Mouse (Mus musculus) hindlimb bud, embryonic 11.5 days (tissue): ENCODE results near the gene Scamp2.

Experiments
- DNase-seq: peaks from one replicate; pipeline ENCODE4 v3.0.0-alpha.2; 2012; ENCODE audit warnings: low read depth, low spot score; ENCODE audit errors: extremely low spot score

Scamp2 gene

DNA sequence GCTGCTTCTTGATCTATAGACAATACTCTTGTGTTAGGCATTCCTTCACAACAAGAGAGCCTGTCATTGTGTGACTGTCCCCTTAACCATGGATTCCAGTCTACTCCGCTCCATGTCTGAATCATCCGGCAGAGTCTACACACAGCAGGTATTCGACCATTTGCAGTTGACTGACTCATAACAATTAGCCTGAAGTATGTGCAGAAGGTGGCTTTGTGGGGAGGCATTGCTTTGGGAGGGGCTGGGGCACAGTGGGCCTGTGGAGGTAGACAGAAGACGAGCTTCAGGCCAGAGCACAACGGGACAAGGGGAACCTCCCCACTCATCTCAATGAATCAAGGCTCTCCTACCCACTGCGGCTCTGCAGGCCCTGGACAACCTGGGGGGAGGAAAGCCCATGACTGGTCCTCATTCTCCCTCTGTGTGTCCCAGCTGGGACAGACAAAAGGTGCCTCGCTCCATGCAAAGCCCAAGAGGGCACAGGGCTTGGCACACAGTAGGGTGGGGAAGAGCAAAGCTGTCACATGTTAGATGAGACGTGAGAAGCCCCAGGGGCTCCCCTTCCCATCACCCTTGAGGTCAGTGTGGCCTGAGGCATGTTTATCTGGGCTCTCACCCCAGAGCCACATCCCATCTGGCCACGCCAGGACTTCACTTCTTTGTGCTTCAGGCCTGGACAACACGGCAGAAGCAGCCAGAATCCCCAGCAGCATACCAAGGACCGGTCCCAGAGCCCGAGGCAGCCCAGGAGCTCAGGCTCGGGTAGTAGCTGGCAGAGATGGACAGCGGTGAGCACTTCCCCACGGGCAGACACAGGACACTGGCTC, 65.1 kb downstream of the Scamp2 start:
- DNase-seq, result no peak

DNA sequence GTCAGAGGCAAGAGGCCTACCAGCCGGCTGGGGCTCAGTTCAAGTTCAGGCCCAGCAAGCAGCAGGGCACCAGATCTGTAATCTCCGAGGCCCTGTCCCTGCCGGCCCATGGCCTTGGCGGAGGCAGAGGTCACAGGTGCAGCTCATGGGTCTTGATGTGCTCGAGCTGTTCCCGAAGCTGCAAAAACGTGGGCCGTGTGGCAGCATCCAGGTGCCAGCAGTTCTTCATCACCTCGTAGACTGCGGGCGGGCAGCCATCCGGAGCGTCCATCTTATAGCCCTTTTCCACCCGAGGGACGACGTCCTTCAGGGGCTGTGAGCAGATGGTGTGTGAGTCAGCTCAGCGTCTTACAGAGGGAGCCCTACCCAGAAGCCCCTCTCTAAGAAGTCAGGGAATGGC, 66.4 kb downstream of the Scamp2 start:
- DNase-seq, result no peak

GRCm38 (mm10) chr9:57627892-57628291, 67.1 kb downstream of the Scamp2 start:
- DNase-seq, result no peak

DNA sequence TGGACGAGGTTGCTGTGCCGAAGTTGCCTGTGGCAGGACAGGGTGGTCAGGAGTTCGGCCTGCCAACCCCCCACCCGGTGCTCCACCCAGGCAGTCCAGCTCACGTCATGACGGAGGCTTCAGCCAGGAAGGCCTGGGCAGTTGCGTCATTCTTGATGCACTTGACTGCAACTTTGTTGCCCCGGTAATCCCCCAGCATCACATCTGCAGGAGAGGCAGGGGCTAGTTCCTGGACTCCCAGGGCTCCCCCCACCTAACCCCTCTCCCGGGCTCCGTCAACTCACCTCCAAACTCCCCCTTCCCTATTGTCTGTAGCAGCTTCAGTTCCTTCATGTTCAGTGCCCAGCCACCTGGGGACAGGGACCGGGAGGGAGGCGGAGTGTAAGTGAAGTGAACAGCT, 68.0 kb downstream of the Scamp2 start:
- DNase-seq, result no peak

- no peak for DNase-seq
Measured at GRCm38 (mm10) chr9:57629118-57629874, 68.6 kb downstream of the Scamp2 start.

DNA sequence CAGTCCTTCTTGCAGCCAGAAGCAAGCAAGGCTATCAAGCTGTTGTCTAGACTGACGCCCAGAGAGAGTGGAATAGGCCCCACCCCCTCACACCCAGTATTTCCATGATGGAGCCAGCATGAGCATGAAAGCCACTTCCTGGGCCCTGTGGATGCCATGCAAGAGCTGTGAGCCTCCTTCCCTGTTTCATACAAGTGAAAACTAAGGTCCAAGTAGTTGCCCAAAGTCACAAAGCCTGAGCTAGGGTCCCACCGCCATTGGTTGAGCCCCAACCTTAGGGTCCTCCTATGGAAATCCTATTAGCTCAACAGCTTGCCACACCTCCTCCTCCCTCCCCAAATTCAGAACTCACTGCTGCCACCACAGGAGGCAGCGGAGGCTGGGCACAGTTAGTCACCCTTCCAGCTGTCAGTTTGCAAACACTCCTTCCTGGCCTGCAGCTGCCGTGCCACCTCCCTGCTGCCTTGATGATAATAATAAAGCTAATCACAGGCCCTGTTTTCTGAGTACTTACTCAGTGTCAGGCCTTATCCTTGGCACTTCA, 72.8 kb downstream of the Scamp2 start:
- DNase-seq, result no peak

DNA sequence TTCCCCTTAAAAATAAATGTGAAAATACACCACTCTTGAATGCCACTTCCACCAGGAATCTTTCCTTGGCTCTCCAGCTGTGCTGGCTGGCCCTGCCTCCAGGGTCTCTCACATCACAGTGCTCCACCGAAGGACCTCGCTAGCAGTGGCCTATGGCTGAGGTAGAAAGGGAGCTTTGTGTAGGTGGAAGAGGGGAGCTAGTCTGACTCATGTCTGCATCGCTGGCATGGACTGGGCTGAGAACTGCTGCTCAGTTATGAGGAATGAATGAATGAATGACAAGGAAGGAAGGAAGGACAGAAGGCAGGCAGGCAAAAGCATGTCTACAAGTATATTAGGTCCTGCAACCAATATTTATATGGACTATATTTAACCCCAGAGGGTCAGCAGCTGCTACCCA, 76.5 kb downstream of the Scamp2 start:
- DNase-seq, result no peak

DNA sequence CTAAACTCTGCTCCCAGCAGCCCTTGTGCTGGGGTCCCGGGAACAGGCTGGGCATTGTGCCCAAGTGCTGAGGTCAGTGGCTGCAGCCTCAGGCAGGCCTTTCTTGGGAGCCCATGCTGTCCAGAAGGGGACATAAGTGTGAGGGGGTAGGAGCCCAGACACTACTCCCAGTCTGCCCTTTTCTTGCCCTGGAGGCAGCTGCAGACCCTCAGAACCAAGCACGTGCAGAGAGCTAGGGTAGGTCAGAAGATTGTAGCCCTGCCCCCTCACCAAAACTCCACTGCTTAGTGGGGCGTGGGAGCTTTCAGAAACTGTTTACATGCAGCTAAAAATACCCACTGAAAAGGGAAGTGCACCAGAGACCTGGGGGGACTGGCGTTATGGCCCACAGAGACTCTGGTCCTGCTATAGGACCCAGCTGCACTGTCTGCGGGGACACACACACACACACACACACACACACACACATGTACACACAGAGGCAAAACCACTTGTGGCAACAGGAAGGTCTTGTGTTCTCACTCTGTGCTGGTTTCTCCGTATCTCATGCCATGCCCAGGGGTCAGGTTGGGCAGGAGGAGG, 77.1 kb downstream of the Scamp2 start:
- DNase-seq, result no peak
